Mouse (Mus musculus) kidney, postnatal 4 days (tissue): ENCODE measurements around the gene Ckb.
A peak's percentile ranks its signal among the peaks of the same experiment; 100 is the strongest.
"Not testable (repeated sequence)": the region's sequence is repeated elsewhere in the genome, so short reads cannot be mapped to it uniquely, and the experiment has no call there.

Experiments used
- DNase-seq, 2 experiments: peaks; one replicate each; pipeline ENCODE4 v3.0.0; 2021; ENCODE audit warnings: mixed read lengths in 2 of 2

Gene Ckb

DNA sequence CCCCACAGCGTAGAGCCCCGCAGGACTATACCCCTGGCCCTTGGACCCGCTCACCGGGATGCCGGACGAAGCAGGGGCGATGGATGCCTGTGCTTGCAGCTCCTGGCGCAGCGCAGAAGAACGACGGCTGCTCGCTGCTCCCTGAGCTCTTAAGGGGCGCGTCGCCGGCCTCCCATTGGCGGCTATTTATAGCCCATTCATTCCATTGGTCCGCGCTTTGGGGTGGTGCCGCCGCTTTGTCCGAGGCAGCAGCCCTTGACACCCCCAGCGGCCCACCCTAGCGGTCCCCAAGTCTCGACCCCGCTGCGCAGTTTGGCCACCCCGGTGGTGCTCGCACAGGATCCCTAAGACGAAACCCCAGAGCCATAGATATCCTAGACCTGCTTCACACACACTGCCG is at the start of gene Ckb:
Gene Ckb (minus strand): TSS at position 163 of the 400 bp plus-strand sequence.
- DNase-seq, result peak; percentile 81 to 87

DNA sequence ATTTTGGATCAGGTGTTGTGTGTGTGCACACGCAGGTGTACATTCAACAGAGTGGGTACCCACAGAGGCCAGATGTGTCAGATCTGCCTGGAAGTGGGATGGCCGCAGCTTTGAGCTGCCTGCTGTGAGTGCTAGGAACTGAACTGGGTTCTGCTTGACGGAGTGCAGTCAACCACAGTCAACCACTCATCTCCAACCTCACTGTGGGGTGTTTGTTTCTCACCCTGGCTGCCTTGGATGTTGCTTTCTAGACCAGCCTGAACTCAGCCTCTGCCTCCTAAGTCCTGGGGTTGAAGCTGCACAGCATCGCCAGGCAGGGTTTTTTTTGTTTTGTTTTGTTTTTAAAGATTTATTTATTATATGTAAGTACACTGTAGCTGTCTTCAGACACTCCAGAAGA is 48.1 kb upstream of the Ckb start:
- no peak for DNase-seq

DNA sequence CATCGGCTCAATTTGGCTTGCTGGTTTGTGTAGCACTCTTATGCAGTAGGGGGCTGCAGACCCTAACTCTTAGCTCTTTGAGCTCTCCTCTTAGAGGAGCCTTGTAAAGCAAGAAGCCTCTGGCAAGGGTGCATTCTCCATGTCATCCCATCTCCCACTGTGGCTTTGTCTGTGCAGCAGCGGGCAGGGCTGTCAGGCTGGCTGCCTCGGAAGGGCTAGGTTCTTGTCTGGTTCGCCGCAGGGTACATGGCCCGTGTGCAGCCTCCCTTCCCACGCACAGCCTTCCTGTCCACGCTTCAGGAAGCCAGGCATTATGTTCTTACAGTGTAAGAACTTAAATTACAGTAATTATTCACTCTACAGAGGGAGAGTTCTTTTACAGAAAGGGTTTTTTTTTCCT is 46.5 kb upstream of the Ckb start:
- no peak for DNase-seq

DNA sequence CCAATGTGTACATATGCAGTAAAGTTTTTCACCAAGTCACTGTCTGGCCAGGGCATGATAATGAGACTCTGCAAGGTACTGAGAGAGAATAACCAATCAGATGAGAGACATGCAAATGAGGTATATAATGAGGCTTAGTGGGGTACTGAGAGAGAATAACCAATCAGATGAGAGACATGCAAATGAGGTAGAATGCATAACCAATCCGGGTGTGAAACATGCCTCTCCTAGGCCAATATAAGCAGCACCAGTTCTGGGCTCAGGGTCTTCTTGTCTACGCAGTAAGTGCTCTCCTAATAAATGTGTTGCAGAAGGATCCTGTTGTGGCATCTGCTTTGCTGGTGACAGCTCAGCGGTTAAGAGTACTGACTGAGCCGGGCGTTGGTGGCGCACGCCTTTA is 44.4 kb upstream of the Ckb start:
- DNase-seq, result no peak

DNA sequence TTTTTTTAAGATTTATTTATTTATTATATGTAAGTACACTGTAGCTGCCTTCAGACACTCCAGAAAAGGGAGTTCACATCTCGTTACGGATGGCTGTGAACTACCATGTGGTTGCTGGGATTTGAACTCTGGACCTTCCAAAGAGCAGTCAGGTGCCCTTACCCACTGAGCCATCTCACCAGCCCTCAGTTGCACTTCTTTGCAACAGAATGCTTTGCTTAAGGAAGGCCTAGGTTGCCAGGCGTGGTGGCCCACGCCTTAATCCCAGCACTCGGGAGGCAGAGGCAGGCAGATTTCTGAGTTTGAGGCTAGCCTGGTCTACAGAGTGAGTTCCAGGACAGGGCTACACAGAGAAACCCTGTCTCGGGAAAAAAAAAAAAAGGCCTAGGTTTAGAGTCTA is 41.7 kb upstream of the Ckb start:
- DNase-seq, result not testable (repeated sequence)

DNA sequence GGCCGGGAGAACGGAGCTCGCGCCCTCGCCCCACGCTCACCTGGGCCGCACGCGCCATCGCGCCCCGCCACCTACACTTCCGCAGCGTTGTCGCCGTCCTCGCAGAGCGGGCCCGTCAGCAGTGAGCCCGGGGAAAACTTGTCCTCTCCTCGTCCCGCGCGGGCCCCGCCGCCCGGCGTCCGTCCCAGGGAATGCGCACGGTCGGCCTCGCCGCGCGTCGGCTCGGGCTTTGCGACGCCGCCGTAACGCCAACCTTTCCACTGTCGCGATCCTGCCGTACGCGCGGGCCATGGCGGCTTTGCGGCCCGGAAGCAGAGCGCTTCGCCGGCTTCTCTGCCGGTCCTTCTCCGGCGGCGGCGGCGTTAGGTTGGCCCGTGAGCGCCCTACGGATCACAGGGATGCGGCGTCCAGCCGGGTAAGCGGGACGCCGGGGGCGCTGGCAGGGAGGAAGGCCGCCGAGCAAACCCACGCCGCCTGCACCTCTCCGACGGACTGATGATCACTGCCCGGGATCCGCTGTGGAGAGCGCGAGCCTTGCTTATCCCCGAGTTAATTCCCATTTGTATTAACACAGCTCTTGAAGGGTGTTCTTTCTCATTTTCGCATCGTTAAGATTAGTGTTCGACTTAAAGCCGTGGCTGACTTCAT is 41.0 kb upstream of the Ckb start, which contains the start of the genes Bag5 and Apopt1:
Gene Bag5 (minus strand): TSS at position 254 of the 648 bp plus-strand sequence.
Gene Apopt1 (plus strand): TSS at position 258 of the 648 bp plus-strand sequence.
- peak; percentile 92 to 96 for DNase-seq

DNA sequence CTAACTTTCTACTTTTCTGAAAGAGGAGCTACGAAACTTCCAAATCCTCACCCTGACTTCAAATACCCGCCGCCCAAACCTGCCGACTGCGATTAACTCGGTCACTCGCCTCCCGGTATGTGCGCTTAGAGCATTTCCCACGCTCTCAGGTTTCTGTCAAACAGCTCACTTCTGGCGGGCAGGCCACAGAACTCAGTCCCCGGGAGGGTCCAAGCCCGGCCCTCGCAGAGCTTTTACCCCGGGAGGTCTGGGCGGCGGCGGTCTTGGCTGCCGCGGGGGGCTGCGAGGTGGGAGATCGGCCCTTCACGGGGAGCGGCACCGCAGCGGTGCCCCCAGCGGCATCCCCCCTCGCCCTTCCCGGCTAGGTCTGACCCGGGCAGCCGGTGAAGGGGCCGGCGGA is 40.3 kb upstream of the Ckb start:
- DNase-seq, result peak; percentile 43 to 58

DNA sequence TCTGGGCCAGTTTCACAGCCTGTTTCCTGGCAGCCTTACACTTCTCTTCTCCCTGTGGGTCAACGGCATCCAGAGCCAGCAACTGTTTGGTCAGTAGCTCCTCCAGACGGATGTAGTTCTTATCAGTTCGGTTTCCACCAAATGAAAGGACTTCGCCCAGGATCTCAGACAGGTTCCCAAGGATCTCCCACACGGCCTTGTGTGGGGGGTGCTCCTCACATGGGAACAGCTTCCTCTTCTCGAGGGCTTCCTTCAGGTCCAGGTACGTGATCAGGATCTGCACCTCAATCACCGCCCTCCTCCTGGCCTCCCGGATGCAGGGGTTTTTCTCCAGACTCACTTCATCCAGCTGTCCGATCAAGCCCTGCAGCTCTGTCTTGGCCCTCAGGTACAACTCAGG is 38.0 kb upstream of the Ckb start:
- DNase-seq, result no peak

DNA sequence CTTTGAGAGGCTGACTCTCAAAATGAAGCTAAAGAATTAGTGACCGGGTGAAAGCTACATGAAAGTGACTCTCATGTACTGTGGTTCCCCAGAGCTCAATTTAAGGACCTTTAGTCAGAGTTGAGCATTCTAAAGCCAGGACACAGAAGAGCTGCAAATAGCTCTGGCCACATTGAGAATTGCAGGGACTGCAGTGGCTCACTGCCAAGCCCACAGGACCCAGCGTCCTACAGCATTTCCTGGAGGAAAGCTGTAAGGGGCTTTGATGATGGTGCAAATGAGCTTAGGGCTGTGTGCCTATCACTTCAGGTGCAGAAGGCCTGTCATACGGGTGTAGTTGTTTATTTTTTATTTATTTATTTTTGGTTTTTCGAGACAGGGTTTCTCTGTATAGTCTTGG is 36.0 kb upstream of the Ckb start:
- DNase-seq, result peak; percentile 59 to 66

DNA sequence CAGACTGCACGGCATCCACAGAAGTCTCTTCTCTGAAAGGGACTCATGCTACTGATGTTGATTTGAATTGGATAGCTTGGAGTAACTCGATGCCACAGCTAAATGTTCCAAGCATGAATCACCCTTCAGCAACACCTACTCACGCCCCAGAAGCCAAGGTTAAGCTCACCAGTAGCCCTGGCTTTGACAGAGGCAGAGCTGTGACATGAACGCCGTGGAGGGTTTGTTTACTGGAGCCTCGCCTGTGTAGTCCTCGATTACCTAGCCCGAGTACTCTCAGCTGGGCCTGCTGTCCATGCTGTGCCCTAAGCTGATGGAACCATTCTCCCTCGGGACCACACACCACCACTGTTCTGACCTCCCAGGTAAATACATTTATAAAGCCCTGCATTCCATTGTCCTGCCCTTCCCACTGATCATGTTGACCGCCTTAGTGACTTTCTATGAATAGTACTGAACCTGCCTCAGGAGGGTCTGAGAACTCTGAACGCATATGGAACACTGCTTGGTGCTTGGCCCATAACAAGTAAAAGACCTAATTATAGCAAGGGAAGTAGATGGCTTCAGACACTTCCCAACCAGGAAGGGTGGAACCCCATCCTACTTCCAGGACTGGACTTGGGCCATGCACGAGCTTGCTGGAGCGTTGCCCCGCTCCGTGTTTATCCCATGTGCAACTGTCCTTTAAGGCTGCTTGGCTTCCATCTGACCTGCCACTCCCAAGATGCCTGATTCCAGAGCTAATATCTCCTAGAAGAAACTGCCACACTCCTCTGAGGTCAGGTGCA is 33.2 kb upstream of the Ckb start:
- DNase-seq, result peak; percentile 65 to 73

DNA sequence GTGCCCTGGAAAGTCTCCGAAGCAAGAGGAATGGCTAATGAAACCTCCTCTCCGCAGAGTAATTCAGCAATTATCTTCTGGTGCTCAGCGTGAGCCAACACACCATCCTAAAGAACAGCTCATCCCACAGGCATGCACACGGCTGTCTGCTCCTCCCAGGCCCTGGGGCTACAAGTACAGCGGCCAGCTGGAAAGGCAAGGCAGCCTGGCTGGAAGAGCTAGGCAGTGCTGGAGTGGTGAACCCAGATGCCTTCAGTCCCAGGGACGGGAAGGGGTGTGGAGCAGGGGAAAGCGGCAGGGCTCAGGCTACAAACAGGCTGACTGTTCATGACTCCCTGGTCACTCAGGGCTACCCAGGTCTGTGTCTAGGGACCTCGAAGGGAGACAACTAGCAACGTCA is 32.5 kb upstream of the Ckb start:
- peak in 1 of 2 experiments; percentile 63 for DNase-seq

DNA sequence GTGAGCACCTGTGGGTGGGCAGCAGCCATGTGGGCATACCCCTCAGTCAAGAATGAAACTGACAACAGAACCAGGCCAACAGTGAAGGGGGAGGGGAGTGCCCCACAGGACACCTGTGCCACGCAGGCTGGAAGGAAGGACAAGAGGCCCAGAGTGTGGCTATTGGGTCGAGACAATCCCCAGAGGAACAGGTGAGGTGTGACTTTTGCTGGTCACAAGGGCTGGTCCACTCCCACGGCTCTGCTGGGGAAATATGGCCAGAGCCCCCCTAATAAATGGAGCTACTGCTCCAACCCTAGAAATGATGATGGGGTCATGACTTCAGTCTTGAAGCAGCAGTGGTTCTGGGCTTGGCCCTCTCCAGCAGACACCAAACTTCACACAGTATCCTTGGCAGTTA is 31.2 kb upstream of the Ckb start:
- no peak for DNase-seq

DNA sequence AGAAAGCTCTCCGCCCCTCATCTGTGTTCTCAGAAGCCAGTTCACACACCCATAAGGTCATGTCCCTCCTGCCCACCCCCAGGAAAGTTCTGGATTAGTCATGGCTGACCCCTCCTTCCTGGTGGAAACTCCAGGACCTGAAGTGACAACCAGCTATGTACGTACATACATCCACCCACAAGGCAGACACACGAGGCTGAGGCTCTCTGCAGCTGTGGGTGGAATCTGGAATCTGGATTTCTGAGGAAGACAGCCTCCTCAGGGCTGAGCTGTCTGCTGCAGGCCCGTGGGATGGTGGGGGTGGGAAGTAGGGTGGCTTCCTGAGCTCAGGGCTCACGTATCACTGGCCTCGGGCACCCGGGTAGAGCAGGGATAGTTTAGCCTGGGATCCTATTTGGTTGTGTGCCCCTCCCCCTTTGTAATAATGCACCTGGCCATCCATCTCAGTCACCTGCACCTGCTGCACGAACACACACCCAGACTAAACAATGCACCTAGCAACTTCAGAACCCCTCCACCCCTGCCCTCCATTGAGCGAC is 28.9 kb upstream of the Ckb start:
- DNase-seq, result no peak

DNA sequence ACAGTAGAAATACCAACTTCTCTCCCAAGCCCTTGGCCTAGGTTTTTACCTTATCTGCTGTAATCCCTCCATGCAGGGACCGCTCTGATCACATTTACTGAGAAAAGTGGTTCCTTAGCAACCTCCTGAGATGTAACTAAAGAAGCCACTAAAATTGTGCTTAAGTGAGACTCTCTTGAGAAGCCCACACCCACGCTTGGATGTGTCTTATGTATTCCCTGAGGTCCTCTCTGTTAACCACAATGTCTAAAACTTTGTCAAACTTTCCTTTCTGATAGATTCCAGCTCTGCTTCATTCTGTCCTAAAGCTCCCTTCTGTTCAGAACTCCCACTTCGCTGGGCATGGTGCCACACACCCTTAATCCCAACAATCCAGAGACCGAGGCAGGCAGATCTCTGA is 27.4 kb upstream of the Ckb start:
- no peak for DNase-seq

DNA sequence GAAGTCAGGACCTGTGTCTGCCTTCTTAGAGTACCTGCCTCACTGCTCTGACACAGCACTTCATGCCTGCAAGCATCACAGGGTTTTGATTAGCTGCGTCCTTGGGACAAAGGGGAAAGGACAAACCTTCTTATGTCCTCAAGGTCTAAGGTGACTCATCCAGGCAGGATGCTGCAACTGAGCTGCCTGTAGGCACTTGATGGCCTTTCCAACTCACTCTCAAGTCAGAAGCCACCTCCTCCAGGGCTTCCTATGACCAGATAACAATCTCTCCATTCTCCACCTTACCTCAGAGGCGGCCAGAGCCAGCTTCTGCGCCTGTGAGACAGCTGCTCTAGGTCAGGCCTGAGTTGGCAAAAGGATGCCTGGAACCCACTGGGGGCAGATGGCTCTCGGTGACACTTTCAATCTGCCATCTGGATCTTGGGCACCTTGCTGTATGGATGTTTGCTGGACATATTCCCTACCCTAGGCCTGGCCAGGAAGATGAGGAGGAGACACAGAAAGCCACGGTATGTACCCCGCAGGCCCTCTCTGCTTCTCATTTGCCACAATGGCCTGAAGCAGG is 26.3 kb upstream of the Ckb start:
- DNase-seq, result no peak

DNA sequence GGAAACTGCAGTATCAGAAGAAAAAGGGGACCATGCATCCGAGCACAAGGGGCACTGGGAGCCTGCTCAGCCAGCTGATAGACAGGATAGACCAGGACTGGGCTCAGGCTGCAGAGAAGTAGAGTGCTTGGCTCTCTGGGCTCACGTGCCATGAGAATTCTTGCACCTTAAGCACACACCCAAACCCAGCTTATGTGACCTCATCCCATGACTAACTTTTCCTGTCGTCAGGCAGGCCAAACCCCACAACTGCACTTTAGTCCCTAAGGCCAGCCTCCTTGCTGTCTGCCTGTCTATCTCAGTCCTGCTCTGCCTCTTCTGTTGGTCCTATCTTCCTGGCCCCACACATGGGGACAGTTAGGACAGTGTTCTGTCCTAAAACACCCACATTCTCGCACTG is 25.6 kb upstream of the Ckb start:
- no peak for DNase-seq

DNA sequence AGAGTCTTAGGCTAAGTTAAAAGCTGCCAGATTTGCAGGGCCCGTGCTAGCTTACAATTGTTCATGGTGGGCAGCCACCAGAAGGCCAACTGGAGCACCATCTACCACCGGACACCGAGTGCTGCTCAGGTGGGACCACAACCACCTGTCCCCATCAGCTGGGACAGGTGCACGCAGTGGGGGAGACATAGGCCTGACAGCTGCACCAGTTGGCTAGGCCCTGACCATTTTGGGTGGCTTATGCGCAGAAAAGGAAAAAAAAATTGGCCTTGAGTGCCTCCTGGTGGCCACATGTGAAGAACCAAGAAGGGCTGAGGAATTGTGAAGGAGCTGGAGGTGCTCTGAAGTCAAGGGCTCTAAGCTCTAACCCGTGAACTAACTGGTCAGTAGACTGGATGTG is 24.1 kb upstream of the Ckb start:
- peak; percentile 80 to 83 for DNase-seq

DNA sequence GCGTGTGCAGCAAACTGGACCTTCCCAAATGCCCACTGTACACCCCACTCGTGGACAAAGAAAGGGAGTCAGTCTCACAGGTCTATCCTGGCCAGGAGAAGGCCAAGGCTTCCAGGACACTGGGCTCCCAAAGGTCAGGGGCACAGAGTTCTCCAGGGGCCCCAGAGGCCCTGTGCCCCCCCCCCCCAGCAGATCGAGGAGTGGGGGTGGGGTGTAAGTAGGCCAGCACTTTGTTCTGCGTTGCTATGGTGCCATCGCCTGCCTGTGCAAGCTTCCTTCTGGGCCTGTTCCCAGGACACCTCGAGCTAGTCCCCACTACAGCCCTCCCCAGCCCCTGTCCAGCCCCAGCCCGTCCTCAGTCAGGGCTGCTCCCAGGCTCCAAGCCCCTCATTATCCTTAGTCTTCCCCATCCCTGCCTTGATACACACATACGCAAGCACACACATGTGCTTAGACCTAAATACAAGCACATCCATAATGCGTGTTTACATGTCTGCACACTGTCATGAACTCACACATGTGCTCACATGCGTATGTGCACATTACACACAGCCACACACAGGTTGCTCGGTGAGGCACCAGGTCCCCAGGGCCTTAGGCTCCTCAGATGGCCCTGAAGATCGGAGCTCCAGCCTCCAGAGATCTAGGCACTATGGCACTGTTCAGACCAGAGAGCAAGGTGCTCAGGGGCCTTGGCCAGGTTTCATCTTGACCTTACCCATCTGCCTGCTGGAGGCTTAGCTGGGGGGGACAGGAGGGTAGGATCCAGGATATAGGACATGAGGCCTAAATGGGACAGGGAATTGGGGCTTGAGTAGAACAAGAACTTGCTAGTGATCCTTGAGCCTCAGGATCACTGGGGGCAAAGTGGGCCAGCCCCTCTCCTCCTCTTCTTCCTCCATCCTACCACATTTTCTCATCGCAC is 23.0 kb upstream of the Ckb start:
- DNase-seq, result peak in 1 of 2 experiments; percentile 30

DNA sequence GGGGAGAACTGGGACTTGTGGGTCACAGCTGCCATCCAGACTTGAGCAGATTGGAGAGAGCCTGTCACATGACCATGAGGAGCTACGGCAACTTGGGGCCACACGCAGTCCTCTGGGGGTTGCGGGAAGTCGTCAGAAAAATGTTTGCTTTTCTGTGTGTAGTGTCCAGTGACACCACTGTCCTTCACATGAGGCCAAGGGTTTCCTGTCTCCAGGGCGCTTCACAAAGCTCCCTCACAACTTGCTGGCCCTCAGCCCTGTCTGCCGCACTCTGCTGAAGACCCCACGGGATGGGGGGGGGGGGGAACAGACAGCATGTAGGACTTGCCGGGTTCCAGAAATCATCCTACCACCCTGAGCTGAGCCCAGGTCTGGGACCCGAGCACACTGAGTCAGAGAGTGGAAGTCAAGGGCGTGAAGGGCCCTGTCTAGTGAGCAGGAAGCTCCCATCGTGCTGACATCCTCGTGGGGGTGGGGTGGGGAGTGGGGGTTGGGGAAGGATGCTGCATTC is 22.2 kb upstream of the Ckb start:
- peak in 1 of 2 experiments; percentile 57 for DNase-seq

DNA sequence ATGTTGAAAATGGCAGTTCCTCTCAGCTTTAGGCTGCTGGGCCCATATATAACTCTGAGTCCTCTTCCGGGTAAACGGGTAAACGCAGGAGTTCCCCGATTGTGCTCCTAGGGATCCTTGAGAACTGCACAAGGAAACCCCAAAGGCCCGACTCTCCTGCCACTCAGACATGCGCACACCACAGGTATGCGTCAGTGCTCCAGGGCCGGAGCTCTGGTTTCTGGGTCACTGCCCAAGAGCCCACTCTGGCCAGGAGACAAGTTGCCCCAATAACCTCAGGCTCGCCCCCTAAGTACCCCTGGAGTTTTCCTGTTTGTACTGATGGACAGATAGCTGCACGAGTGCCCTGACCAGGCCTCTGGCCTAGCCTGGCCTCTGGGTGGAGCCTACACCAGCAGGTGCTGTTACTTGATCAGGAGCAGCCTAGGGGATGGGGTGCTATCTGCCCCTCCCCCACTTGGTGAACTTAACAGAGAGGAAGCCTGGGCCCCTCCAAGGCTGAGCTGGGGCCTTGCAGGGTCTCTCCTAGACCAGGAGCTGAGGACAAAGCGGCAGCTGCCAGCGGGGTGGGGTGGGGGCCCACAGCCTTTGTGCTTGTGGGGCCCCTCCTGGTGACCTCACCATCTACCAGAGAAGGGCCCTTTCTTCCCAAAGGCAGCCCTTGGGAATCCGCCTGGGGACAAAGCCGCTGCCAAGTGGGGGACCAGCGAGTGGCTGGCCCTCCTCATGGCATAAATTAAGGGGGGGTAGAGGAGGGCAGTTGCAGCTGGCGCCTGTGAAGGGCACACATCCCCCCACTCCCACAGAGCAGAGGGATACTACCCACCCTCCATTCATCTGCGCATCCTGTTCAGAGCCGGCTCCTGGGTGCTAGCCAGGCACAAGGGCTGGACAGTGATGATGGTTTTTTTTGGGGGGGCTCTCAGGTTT is 21.5 kb upstream of the Ckb start:
- peak in 1 of 2 experiments; percentile 58 for DNase-seq

DNA sequence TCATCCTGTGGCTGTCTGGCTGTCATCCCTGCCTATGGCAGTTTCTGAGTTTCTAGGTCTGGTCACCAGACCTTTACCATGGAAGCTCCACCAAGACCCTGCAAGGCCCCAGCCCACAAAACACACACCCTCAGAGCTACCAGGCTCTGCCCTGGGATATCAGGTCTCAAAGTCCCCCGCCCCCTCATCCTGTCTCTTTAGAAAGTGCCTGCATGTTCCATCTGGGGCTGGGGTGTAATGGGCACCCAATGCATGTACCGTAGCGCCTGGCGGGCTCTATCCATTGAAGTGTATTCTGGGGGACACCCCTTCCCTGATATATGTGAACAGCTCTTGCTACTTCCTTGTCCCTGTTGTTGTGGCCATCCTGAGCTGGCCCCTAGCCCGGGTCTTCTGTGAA is 20.8 kb upstream of the Ckb start:
- DNase-seq, result peak in 1 of 2 experiments; percentile 12
